In genomic region chr1:74305522-74305921, GRCm38 (mm10) we compare ENCODE assay signal across 8 mouse cellular contexts. TPM values are rescaled to one million over a fixed set of nuclear protein-coding genes. Genes with fewer than 3 reads are reported as not detected.
DNase-seq lines count a peak whose midpoint lies in the region; ATAC-seq and TF ChIP-seq lines count a peak whose summit lies in the region.

Tmbim1 (minus strand) TSS chr1:74305622.

- 94% methylated on average over 2 of the region's 2 CpGs for WGBS in midbrain, postnatal 0 days

- no peak within 1 kb of the TSS for H3K9ac ChIP-seq in midbrain, postnatal 0 days (replicated peaks; ENCODE audit: low read length, poor library complexity, severe bottlenecking)

- H3K27ac ChIP-seq in midbrain, postnatal 0 days (ENCODE audit: low read depth, low read length): no peak within 1 kb of the TSS

- DNase-seq in left cerebral cortex, adult 8-10 months (ENCODE audit: low spot score in 2 of 2): no peak
- no peak for DNase-seq in left cerebral cortex, adult 11 months (ENCODE audit: low spot score)
- DNase-seq in adrenal gland, postnatal 36 days: no peak
- no peak for DNase-seq in heart, adult 18-20 months
- no peak for DNase-seq in layer of hippocampus, postnatal 14 days (ENCODE audit: low spot score in 2 of 2)
- no peak for DNase-seq in midbrain, postnatal 0 days (ENCODE audit: low spot score)
- no peak for DNase-seq in adipocyte (ENCODE audit: low spot score)
- no peak for DNase-seq in spleen, adult 12 weeks (ENCODE audit: low spot score)

- no peaks in the 10 kb centered on the region for H3K36me3 ChIP-seq in midbrain, postnatal 0 days (ENCODE audit: insufficient read depth, low read length)

- no peak for ATAC-seq in midbrain, postnatal 0 days (ENCODE audit: low FRiP score)

- H3K4me3 ChIP-seq in midbrain, postnatal 0 days (ENCODE audit: low read depth, low read length): no peak within 1 kb of the TSS

- H3K4me2 ChIP-seq in midbrain, postnatal 0 days (ENCODE audit: low read depth, low read length, poor library complexity, severe bottlenecking): no peak within 1 kb of the TSS

- TF ChIP-seq CTCF in midbrain, postnatal 0 days (IDR thresholded peaks at IDR 0.05): no peak

- 0 out of 2 replicates have a peak, but pooled peaks cover 3% of the 10 kb centered on the region for H3K4me1 ChIP-seq in midbrain, postnatal 0 days (ENCODE audit: insufficient read depth, low read length)

- H3K9me3 ChIP-seq in midbrain, postnatal 0 days (ENCODE audit: low read length): no peaks in the 10 kb centered on the region

- H3K27me3 ChIP-seq in midbrain, postnatal 0 days (ENCODE audit: insufficient read depth, low read length): peaks cover 9% of the 10 kb centered on the region

RNA-seq across cellular contexts. Expression of gene Tmbim1, which starts in this region (rescaled TPM):
- 10 to 100 TPM; 28.2 to 32.3 (median 31.4) TPM for total RNA-seq in left cerebral cortex, adult 8-10 months (2022)
- total RNA-seq in adrenal gland, postnatal 36 days (2021): 100 to 1,000 TPM; 101 to 106 TPM
- 10 to 100 TPM; 40.2 to 46.3 TPM for total RNA-seq in heart, adult 18-20 months (2021)
- 10 to 100 TPM; 19.5 to 19.7 TPM for total RNA-seq in layer of hippocampus, postnatal 14 days (2021)
- 9.8 and 20.7 TPM in 2 replicates for total RNA-seq in midbrain, postnatal 0 days (2014; rRNA removed)
- polyA plus RNA-seq in midbrain, postnatal 0 days (2015; fragmentation: Nextera tagmentation; extraction: Ambion mirVana): 9.8 and 10.5 TPM in 2 replicates
